Mouse (Mus musculus): ENCODE results near the gene Etv6.

The Etv6 gene

DNA sequence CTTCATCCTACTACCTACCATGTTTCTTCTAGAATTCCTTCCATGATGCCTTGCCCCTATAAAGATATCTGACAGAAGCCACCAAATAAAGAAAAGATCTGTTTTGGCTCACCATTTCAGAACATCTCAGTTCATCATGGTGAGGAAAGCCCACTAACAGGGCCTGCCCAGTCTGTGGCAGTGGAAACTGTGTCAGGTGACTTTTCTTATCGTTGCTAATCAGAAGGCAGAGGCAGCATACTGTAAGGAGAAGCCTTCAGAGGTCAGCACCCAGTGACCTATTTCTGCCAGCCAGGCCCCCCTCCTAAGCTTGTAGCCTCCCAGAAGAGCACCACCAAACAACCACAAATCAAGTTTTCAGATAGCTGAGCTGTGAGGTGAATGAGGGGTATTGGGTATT is 135.7 kb downstream of the Etv6 start:
- DNase-seq (ENCODE audit: low read depth) = no peak

DNA sequence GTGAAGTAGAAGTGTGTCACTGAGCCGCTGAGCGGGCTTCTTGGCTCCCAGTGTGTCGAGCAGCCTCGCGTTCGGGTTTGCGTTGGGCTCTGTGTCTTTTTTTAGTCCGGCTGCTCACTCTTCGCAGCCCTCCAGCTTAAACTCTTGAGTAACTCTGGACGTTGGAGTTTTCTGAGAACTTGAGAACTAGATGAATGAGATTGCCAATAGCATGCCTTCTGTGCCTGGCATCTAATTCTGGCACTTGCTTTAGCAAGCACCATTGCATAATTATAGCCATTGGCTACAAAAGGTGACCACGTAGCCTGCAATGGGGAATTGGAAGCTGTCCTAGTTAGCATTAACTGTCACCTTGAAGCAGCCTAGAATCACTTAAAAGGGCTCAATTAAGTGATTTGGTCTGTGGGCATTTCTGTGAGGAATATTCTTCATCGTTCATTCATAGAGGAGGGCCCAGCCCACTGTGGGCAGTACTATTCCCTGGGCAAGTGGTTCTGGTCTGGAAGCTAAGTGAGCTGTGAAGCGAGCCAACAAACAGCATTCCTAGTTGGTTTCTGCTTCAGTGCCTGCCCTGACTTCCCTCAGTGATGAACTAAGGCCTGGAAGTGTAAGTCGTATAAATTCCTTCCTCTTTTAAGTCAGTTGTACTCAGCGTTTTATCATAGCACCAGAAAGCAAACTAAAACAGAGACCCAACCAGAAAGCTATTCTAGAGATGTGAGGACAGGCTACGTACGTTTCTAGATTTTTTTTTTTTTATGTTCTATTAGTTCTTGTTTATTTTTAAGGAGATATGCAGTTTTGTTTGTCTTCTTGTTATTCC is 136.6 kb downstream of the Etv6 start:
- no peak for DNase-seq (ENCODE audit: low read depth)

DNA sequence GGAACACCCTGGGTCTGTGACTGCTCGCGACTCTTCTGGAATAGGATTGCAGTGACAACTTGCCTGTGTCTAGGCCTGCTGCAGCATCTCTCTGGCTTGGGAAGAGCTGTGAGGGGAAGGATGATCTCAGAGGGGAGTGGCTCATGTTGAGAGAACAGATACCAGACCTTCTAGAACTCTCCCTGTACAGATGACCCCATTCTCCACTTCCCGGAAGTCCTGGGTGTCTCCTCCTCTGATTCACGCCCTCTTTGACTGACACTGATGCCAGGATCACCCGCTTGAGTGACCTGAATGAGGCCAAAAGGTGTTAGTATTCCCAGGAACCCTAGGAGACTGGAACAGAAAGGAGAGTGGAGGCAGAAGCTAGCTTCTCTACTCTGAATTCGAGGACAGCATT is 137.9 kb downstream of the Etv6 start:
- DNase-seq (ENCODE audit: low read depth) = no peak

DNA sequence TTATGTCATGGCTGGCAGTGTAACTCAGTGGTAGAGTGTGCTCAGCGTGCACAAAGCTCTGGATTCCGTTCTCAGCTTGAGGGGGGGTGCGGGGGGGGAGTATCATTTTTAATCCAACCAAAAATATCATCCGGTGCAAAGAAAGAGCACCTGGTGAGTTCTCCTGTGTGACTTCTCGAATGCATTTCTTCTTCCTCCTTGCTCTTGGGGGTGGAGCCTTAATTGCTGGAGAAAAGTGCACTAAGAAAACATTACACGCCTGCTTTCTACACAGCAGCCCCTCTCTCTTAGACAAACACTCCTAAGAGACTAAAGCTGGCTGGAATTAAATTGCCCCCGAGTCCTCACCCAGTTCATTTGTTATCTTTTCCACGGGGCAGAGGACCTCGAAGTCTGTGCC is 139.6 kb downstream of the Etv6 start:
- peak; percentile 27 for DNase-seq (ENCODE audit: low read depth)

DNA sequence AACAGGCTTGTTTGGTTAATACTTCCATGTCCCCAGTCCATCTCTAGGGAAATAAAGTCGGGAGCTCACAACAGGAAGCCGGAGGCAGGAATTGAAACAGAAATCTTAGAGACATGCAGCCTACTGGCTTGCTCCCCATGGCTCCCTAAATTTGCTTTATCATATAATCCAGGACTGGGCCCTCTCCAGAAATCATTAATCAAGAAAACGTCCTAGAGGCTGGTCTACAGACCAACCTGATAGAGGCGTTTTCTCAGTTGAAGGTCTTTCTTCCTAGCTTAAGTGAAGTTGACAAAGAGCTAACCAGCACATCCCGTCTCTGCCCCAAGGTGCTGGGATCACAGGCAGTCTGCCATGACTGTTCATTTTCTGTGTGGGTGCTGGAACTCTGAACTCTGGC is 141.7 kb downstream of the Etv6 start:
- DNase-seq (ENCODE audit: low read depth) = no peak

DNA sequence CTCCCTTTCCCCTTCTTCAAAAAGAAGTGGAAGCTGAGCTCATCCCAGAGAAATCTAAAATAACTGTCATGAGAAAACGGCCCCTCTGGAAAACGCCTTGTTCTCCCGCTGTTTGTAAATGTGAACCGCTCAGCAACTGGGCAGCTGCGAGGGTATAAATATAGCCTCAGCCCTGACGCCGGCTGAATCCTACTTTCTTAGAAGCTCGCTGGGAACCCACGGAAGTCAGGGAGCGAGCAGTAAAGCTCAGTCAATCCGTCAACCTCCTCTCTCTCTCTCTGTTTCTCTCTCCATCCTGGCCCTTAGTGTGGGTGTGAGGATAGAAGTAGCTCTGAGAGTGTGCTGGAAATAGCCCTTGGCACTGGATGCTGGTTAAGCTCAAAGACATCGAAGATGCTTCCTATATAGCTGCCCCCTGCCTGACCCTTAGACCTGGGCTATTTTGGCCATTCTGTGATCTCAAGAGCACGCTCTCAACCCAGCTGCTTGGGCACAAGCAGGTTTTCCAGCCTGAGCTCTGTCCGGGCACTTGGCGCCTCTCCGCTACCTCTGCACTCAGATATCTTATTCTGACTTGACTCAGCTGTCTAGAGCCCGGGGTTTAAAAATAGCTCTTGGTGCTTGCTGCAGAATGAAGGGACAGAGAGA is 146.9 kb downstream of the Etv6 start:
- no peak for DNase-seq (ENCODE audit: low read depth)

DNA sequence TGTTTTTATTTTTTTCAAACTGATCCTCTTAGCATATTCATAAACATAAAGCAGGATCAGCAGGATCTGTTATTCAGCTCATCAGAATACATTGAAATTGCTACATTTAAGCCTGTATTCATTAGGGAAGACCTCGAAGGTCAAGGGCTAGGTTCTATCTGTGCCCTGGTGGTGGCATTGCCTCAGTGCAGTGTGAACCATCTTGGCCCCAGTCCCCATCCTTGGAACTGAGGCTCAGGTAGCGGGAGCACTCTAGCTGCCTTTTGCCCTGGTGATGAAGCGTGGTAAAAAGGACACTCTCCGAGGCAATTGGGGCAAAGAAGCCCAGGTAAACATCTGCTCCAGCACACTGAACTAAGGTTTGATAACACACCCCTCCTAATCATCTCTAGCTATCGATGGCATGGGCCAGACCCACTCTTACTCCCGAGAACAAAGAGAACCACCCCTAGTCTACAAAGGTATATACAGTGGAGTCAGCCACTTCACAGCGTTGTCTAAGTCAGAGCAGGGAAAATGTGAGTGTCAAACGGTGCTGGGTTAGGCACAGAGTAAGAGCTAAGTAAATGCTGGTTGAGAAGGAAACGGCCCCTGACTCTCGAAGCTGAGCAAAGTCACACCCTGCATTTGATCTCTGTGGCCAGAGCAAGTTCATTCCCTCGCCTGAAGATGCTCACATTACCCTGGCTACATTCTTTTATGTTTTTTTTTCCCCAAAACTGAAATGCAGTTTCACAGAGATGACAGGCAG is 148.3 kb downstream of the Etv6 start:
- peak; percentile 49 for DNase-seq (ENCODE audit: low read depth)

DNA sequence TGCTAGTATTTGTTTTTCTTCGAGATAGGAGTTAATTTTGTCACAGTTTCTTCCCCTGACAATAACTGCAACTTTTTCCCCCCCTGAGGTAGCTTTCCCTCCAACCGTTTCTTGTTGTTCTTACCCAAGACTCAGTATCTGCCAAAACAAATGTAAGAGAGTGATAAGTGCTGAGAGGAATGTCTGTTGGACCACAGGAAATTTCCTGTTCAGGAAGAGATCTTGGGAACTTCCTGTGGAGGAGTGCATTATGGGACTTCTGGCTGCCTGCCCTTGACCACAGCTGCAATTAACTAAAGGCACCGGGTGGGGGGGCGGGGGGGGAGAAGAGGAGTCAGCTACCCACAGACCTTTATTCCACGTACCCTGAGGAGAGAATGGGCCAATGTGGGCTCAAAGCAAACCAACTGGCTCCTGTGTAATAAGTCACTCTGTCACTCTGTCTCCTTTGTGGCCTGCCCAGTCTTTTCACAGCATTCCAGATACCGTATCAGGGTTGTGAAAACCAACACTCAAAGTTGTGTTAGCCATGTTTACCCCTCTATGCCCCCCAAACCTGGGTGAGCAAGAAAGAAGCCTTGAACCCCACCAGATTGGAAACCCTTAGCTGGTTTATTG is 150.9 kb downstream of the Etv6 start:
- peak; percentile 23 for DNase-seq (ENCODE audit: low read depth)

DNA sequence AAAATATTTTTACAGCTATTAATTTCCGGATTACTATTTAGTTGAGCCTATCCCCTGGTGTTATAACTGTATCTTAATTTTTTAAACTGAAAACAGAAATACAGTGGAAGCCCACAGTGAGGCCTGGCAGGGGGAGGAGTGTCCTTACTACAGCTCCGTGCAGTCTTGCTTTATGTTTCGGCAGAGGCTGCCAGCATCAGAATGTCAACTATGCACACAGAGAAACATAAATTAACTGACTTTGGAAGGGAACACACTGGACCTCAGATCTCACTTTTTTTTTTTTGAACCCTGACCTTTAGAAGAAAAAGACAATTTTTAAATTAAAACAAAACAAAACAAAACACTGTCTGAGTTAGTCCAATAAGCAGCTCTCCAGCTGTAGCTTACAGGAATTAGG is 153.2 kb downstream of the Etv6 start:
- DNase-seq (ENCODE audit: low read depth) = no peak

DNA sequence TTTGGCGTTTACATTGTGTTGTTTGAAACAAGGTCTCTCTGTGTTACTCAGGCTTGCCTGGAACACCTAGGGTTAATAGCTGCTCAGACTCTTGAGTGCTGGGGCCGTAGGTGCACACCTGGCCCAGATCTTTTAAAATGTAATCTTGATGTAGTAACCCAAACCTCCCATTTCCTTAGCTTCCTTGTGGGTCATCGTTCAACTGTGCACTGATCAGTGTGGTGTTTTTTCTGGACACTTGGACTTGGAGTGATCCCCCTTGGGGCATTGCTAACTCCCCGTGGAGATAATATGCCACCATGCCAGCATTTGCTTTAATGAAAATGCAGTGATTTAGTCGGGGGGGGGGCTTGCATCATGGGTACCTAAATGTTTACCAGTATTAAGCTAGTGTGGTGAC is 153.7 kb downstream of the Etv6 start:
- DNase-seq (ENCODE audit: low read depth) = no peak

DNA sequence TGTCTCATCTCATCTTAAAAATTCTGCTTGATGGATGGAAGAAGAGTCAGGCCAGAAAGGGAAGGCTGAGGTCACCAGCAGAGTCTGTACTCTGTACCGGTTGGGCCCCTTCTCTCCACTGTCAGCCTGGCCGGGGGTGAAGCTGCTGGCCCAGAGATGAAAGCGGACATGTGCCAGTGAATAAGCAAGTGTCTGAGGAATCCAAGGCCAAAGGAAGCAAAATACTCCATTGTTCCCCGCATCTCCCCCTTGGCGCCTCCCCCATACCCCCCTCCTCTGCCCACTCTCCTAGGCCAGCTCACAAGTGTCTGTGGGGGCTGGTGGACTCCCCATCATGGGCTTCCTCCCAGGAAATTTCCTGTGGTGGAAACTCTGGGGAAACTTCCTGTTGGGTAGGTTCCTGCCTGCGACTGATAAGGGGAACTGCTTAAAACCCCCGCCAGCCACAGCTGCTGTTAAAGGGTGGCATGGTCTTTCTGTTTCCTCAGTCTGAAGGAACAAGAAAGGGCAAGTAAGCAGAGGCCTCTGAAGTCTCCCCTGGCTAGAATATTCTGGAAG is 154.2 kb downstream of the Etv6 start:
- DNase-seq (ENCODE audit: low read depth) = peak; percentile 30

DNA sequence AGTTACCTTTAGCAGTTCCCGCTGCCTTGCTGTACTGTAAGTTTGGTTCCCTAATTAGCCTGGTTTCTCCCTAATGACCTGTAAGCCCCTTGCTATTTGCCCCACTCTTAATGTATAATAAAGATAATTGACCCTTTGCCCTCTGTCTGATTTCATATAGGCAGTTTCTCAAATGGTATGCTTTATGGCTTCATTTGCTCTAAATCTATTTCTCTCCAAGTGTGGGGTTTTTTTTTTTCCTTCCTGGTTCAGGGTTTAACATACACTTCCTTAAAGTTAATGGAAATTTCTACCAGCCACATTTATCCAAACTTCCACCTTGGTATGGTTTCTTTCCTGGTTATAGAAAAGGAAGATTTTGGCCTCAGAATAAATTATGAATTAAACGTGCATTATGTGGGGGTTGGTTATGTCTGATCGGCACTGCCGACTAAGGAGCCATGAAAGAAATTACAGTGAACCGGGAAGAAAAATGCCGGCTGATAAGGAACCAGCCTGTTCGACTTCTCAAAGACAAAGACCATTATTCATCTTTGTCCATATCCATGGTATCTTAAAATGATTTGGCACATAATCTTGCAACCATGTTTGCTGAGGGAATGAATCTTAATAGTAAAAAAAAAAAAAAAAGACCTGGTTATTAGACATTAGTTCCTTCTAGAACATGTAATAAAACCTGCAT is 155.2 kb downstream of the Etv6 start:
- DNase-seq (ENCODE audit: low read depth) = no peak

DNA sequence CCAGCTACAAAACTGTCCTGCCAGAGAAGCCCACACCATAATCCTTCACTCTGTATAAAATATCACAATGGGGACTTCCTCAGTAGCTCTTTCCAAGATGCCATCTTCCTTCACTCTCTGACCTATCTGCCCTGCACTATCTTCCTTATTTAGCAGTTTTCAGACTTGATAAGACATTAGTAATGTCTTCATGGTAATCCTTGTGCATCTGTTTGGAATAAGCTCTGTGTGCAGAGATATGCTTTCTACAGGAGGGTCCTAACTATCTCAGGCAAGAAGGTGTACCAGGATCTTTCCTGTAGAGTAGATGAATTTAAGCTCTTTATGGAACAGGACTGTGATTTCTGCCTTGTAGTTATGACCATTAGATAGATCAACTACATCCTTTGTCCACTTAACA is 157.2 kb downstream of the Etv6 start:
- no peak for DNase-seq (ENCODE audit: low read depth)

DNA sequence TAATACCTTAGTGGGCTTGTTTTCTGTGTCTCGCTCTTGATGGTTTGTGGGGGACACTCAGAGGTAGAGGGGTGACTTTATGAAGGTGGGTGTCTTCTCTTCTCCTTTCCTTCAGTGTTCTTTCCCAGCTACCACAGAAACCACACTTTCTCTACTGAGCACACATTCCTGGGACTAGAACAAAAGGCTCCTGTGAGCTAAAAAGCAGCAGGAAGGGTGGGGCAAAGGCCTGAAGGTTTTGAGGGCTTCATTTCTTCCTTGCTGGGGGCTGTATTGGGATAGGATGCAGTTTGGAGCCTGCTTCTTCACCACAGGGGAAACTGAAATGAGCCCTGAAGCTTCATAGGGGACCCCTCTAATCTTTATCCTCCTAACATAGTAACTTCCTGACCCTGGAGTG is 164.4 kb downstream of the Etv6 start:
- no peak for DNase-seq (ENCODE audit: low read depth)

DNA sequence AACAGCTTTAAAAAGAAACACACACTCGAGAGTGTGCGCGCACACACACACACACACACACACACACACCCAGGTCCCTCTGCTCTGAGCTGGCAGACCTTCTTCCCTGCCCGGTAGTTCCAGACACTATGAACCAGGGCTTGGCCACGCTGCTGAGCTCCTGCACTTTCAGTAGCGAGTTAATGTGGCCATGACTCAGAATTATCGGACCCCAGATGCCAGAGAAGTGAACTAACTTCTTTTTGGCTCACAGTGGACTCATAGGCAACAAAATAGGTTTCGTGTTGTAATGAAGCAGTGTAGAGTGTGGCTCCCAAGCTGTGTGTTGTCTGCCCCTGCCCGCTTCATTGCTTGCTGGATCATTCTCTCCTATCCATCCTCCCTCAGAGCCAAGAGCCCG is 165.1 kb downstream of the Etv6 start:
- DNase-seq (ENCODE audit: low read depth) = no peak

DNA sequence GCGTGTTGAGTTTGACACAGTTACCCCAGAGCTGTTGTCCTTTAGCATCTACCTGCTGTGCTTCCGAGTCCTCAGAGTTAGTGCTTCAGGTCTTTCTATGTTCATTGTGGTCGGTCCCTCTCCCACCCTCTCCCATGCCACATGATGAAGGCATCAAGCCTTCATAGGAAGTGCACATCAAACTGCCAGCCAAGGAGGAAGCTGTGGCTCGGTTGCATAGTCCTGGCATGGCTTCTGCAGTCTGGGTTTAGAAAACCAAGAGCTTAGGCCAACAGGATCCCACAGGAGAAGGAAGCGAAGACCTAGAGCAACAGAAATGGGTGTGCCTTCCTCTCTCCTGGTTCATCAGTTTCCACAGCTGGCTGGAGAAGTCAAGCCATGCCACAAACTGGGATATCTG is 166.7 kb downstream of the Etv6 start:
- no peak for DNase-seq (ENCODE audit: low read depth)

DNA sequence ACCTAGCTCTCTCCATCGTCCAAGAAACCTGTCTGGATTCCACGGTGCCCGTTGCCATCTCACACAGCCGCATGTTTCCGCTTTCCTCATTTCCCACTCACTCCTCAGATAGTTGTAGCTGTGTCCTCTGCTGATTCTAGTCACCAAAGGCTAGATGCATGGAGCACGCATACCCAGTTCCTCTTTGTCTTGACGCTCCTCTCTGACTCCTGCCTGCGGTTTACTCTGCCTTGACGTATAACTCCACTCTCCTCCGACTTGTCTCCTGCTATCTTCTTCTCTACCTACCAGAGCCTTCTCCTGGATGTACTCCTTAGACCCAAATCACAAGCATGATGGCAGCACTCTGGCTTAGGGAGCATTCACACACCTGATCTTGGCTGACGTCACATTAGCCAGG is 169.7 kb downstream of the Etv6 start:
- DNase-seq (ENCODE audit: low read depth) = no peak

DNA sequence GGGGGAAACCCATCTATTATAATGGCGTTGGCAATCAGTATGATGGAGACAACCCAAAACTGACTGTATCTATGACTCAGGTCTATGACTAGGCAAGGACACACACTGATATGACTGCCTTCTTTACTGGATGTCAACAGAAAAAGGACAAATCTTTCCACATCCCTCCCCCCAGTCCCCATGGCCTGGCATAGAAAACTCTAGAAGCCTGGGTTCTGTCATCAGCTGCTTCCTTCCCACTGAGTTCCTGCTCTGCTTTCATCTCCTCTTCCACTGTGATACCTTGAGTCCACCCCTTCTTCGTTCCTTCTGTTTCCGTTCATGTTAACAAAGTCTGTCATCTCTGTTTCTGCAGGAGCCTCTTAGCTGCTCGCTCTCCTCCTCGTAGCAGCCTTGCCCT is 170.2 kb downstream of the Etv6 start:
- no peak for DNase-seq (ENCODE audit: low read depth)

DNA sequence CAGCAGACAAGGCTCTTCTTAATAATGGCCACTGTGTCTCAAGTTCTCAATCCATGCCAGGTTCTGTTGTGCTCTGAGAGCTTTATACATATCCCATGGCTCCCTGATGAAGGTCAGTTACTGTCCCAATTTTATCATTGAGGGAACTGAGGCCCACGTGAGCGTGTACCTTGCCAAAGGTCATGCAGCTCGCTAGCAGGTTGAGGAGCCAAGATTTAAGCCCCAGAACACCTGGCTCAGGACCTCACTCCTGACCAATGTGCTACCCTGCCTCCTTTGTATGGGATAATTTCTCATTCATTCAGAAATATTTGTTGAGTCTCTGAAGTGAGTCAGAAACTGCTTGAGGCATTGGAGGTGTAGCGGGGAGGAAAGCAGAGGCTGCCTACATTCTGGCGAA is 170.8 kb downstream of the Etv6 start:
- no peak for DNase-seq (ENCODE audit: low read depth)

DNA sequence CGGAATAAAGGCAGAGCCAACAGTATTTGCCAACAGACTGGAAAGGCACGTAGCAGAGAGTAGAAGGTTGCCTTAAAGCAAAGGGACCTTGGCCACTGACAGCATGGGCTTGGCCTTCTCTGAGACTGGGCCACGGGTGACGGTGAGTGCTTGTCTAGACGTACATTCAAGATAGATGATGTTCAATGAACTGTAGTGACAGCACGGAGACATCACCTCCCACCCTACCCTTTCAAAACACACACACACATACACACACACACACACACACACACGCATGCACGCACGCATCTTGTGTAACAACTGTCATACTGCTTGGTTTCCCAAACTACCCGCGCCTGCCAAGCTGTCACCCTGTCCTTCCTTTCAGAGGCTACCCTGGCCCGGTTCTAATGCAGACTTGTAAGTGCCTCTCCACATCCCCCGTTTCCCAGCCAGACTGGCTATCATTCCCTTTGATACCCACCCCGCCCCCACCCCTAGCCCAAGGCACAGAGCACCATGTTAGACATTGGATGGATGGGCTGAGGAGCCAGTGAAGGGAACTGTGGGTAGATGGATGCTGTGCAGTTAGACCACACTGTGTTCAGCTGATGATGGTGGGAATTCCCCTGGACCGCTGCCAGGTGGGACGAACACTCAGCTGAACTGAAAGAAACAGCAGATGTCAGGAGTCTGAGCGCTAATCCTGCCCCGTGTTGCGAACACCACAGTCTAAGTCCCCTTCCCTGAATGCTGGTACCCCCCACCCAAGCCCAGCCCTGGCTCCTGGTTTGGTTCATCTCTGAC is 172.1 kb downstream of the Etv6 start:
- DNase-seq (ENCODE audit: low read depth) = peak; percentile 22

Measured in naive thymus-derived CD4-positive, alpha-beta T cell, adult 2 months (primary cell).